Mouse (Mus musculus) midbrain, embryonic 14.5 days (tissue): ENCODE data around the gene Slc1a5. TPM values are rescaled to one million over a fixed set of nuclear protein-coding genes. Genes with fewer than 3 reads are reported as not detected.

Source experiments
- ATAC-seq: fragments of 200-750 bp; cut with Nextera tagmentation; 2 replicates; pipeline ENCODE4 v1.8.0; 2017; ENCODE audit warnings: moderate number of reproducible peaks, moderate library complexity; ENCODE audit not compliant: low FRiP score, low TSS enrichment
- DNase-seq: peaks from one replicate; pipeline ENCODE4 v3.0.0-alpha.2; 2015
- H3K27ac ChIP-seq: fragments of 300-500 bp; sonication (generic); replicated peaks from 2 replicates; pipeline ENCODE4 v1.5.1; 2014; ENCODE audit warnings: mild to moderate bottlenecking, low read depth, low read length, moderate library complexity
- H3K27me3 ChIP-seq: fragments of 300-500 bp; sonication (generic); 2 replicates; pipeline ENCODE4 v1.6.1; 2014; ENCODE audit warnings: low read length, control low read depth, mixed read lengths; ENCODE audit not compliant: control insufficient read depth, insufficient read depth
- H3K36me3 ChIP-seq: fragments of 300-500 bp; sonication (generic); 2 replicates; pipeline ENCODE4 v1.6.1; 2014; ENCODE audit warnings: low read length, control low read depth; ENCODE audit not compliant: control insufficient read depth, insufficient read depth
- H3K4me1 ChIP-seq: fragments of 300-500 bp; sonication (generic); 2 replicates; pipeline ENCODE4 v1.6.1; 2014; ENCODE audit warnings: mild to moderate bottlenecking, antibody characterized with exemption, low read length, control low read depth; ENCODE audit not compliant: control insufficient read depth, insufficient read depth
- H3K4me2 ChIP-seq: fragments of 300-500 bp; sonication (generic); 2 replicates; pipeline ENCODE4 v1.6.1; 2014; ENCODE audit warnings: mild to moderate bottlenecking, low read length, moderate library complexity
- H3K4me3 ChIP-seq: fragments of 300-500 bp; sonication (generic); replicated peaks from 2 replicates; pipeline ENCODE4 v1.5.1; 2014; ENCODE audit warnings: low read depth, low read length
- H3K9ac ChIP-seq: fragments of 300-500 bp; sonication (generic); replicated peaks from 2 replicates; pipeline ENCODE4 v1.6.1; 2014; ENCODE audit warnings: mild to moderate bottlenecking, low read length, moderate library complexity
- H3K9me3 ChIP-seq: fragments of 300-500 bp; sonication (generic); 2 replicates; pipeline ENCODE4 v1.6.1; 2016; ENCODE audit warnings: low read length, control low read depth, mixed read lengths; ENCODE audit not compliant: control insufficient read depth
- WGBS: fragments of 180-500 bp; shearing (Covaris S2); extraction: QIAGEN DNeasy Blood & Tissue Kit; methylation state at CpG from one replicate; pipeline ENCODE4 v1.1.7; 2014; 5-methylcytosine and 5-hydroxymethylcytosine counted together
- polyA plus RNA-seq: library from polyadenylated mRNA; unstranded; fragments of >200 nt; fragmentation: Nextera tagmentation; extraction: Ambion mirVana; gene quantifications from 2 replicates; pipeline ENCODE4 v1.2.1, GENCODE M21; 2014

Slc1a5 gene
- polyA plus RNA-seq, 1 experiment from 2014 or later: 10.8 TPM

GRCm38 (mm10) chr7:16775888-16776287, 5.3 kb upstream of the Slc1a5 start:
- WGBS: 71% methylated on average over 5 of the region's 5 CpGs

GRCm38 (mm10) chr7:16780076-16780475, 1.1 kb upstream of the Slc1a5 start:
- 73% methylated on average over 5 of the region's 5 CpGs for WGBS
- no peak for ATAC-seq

More at GRCm38 (mm10) chr7:16775888-16776287, 5.3 kb upstream of the Slc1a5 start:
- H3K4me2 ChIP-seq: no peak overlapping the region
- peaks cover 5% of the 10 kb centered on the region; the same call in 1 of the 2 replicates for H3K4me1 ChIP-seq
- no peak for DNase-seq
- no peaks in the 10 kb centered on the region for H3K27me3 ChIP-seq
- H3K9ac ChIP-seq: no peak overlapping the region
- H3K36me3 ChIP-seq: no peaks in the 10 kb centered on the region
- H3K4me3 ChIP-seq: no peak overlapping the region
- no peak for ATAC-seq
- H3K9me3 ChIP-seq: no peaks in the 10 kb centered on the region
- no peak overlapping the region for H3K27ac ChIP-seq

GRCm38 (mm10) chr7:16781555-16781815, 345 bp downstream of the Slc1a5 start:
- 0 out of 2 replicates have a peak, but pooled peaks cover 3% of the 10 kb centered on the region for H3K27me3 ChIP-seq

More at GRCm38 (mm10) chr7:16780076-16780475, 1.1 kb upstream of the Slc1a5 start:
- 0 out of 2 replicates have a peak, but pooled peaks cover 3% of the 10 kb centered on the region for H3K27me3 ChIP-seq
- peaks cover 32% of the 10 kb centered on the region for H3K4me1 ChIP-seq
- H3K4me2 ChIP-seq: no peak overlapping the region
- H3K4me3 ChIP-seq: no peak overlapping the region
- H3K36me3 ChIP-seq: no peaks in the 10 kb centered on the region
- no peaks in the 10 kb centered on the region for H3K9me3 ChIP-seq
- DNase-seq: no peak
- H3K9ac ChIP-seq: no peak overlapping the region
- no peak overlapping the region for H3K27ac ChIP-seq

GRCm38 (mm10) chr7:16781816-16782554, 845 bp downstream of the Slc1a5 start:
- no peak overlapping the region for H3K27ac ChIP-seq
- peak; percentile 47 for DNase-seq
- WGBS: under 1% methylated on average over 60 of the region's 60 CpGs
- peaks cover 32% of the 10 kb centered on the region for H3K4me1 ChIP-seq
- H3K9ac ChIP-seq: peak overlapping the region; percentile 54
- peak overlapping the region; percentile 48 for H3K4me3 ChIP-seq
- 0 out of 2 replicates have a peak, but pooled peaks have one; percentile 12 for ATAC-seq
- peak overlapping the region; percentile 98 for H3K4me2 ChIP-seq
- 0 out of 2 replicates have a peak, but pooled peaks cover 3% of the 10 kb centered on the region for H3K27me3 ChIP-seq
- no peaks in the 10 kb centered on the region for H3K36me3 ChIP-seq
- no peaks in the 10 kb centered on the region for H3K9me3 ChIP-seq

More at GRCm38 (mm10) chr7:16781555-16781815, 345 bp downstream of the Slc1a5 start:
- WGBS: under 1% methylated on average over 10 of the region's 10 CpGs
- Histone ChIP-seq H3K4me3 (peak overlapping the region; percentile 48), H3K9ac (peak overlapping the region; percentile 54), H3K27ac (0 out of 2 replicates have a peak overlapping the region, but pooled peaks have one; percentile 26), H3K4me2 (peak overlapping the region; percentile 98), H3K9me3 (no peaks in the 10 kb centered on the region), H3K4me1 (peaks cover 32% of the 10 kb centered on the region), H3K36me3 (no peaks in the 10 kb centered on the region)
- peak; percentile 46 for DNase-seq
- no peak for ATAC-seq

GRCm38 (mm10) chr7:16782555-16783125, 1.5 kb downstream of the Slc1a5 start:
- 5% methylated on average over 11 of the region's 11 CpGs for WGBS
- no peaks in the 10 kb centered on the region for H3K36me3 ChIP-seq
- ATAC-seq: no peak
- peaks cover 32% of the 10 kb centered on the region for H3K4me1 ChIP-seq
- no peak overlapping the region for H3K27ac ChIP-seq
- H3K9ac ChIP-seq: peak overlapping the region; percentile 54; the same call in 1 of the 2 replicates
- peak overlapping the region; percentile 98 for H3K4me2 ChIP-seq
- 0 out of 2 replicates have a peak, but pooled peaks cover 3% of the 10 kb centered on the region for H3K27me3 ChIP-seq
- H3K9me3 ChIP-seq: no peaks in the 10 kb centered on the region
- no peak for DNase-seq
- peak overlapping the region; percentile 48 for H3K4me3 ChIP-seq

GRCm38 (mm10) chr7:16783224-16783688, 2.1 kb downstream of the Slc1a5 start:
- no peak overlapping the region for H3K27ac ChIP-seq
- DNase-seq (no peak), ATAC-seq (no peak)
- H3K36me3 ChIP-seq: no peaks in the 10 kb centered on the region
- 0 out of 2 replicates have a peak, but pooled peaks cover 3% of the 10 kb centered on the region for H3K27me3 ChIP-seq
- peak overlapping the region; percentile 98 for H3K4me2 ChIP-seq
- no peaks in the 10 kb centered on the region for H3K9me3 ChIP-seq
- H3K4me1 ChIP-seq: peaks cover 32% of the 10 kb centered on the region
- peak overlapping the region; percentile 48; the same call in 1 of the 2 replicates for H3K4me3 ChIP-seq
- WGBS: 20% methylated on average over 10 of the region's 10 CpGs
- 0 out of 2 replicates have a peak overlapping the region, but pooled peaks have one; percentile 20 for H3K9ac ChIP-seq

- Histone ChIP-seq H3K9ac (0 out of 2 replicates have a peak overlapping the region, but pooled peaks have one; percentile 20), H3K4me2 (peak overlapping the region; percentile 98), H3K4me1 (peaks cover 32% of the 10 kb centered on the region), H3K36me3 (no peaks in the 10 kb centered on the region), H3K27ac (no peak overlapping the region), H3K27me3 (0 out of 2 replicates have a peak, but pooled peaks cover 3% of the 10 kb centered on the region), H3K9me3 (no peaks in the 10 kb centered on the region), H3K4me3 (peak overlapping the region; percentile 48; the same call in 1 of the 2 replicates)
- no peak for ATAC-seq
- peak; percentile 45 for DNase-seq
- WGBS: 41% methylated on average over 17 of the region's 17 CpGs
These were observed 2.7 kb downstream of the Slc1a5 start for GRCm38 (mm10) chr7:16783758-16784415.

GRCm38 (mm10) chr7:16784498-16784976, 3.4 kb downstream of the Slc1a5 start:
- 0 out of 2 replicates have a peak, but pooled peaks cover 3% of the 10 kb centered on the region for H3K27me3 ChIP-seq
- peaks cover 32% of the 10 kb centered on the region for H3K4me1 ChIP-seq
- 61% methylated on average over 10 of the region's 10 CpGs for WGBS
- no peak for DNase-seq
- H3K9me3 ChIP-seq: no peaks in the 10 kb centered on the region
- no peak overlapping the region for H3K27ac ChIP-seq
- H3K4me3 ChIP-seq: no peak overlapping the region
- H3K9ac ChIP-seq: no peak overlapping the region
- H3K4me2 ChIP-seq: peak overlapping the region; percentile 98
- ATAC-seq: no peak
- H3K36me3 ChIP-seq: no peaks in the 10 kb centered on the region
